Mouse (Mus musculus) heart, embryonic 11.5 days (tissue): ENCODE measurements around the gene Ldlrap1. TPM values are rescaled to one million over a fixed set of nuclear protein-coding genes. Genes with fewer than 3 reads are reported as not detected.
A peak's percentile ranks its signal among the peaks of the same experiment; 100 is the strongest.

ENCODE experiments used
- ATAC-seq: fragments of 200-750 bp; cut with Nextera tagmentation; replicated peaks from 2 replicates; pipeline ENCODE4 v1.8.0; 2017; ENCODE audit warnings: moderate library complexity; ENCODE audit not compliant: insufficient number of reproducible peaks, low FRiP score, low TSS enrichment
- H3K27ac ChIP-seq: fragments of 300-500 bp; sonication (generic); 2 replicates; pipeline ENCODE4 v1.5.1; 2014; ENCODE audit warnings: mild to moderate bottlenecking, low read depth, low read length
- H3K27me3 ChIP-seq: fragments of 300-500 bp; sonication (generic); 2 replicates; pipeline ENCODE4 v1.6.1; 2014; ENCODE audit warnings: mild to moderate bottlenecking, low read length, mixed read lengths; ENCODE audit not compliant: control insufficient read depth, insufficient read depth
- H3K36me3 ChIP-seq: fragments of 300-500 bp; sonication (generic); 2 replicates; pipeline ENCODE4 v1.6.1; 2014; ENCODE audit warnings: mild to moderate bottlenecking, low read length, moderate library complexity, mixed read lengths; ENCODE audit not compliant: control insufficient read depth, insufficient read depth
- H3K4me1 ChIP-seq: fragments of 300-500 bp; sonication (generic); 2 replicates; pipeline ENCODE4 v1.6.1; 2014; ENCODE audit warnings: low read length; ENCODE audit not compliant: control insufficient read depth, insufficient read depth
- H3K4me2 ChIP-seq: fragments of 300-500 bp; sonication (generic); 2 replicates; pipeline ENCODE4 v1.6.1; 2014; ENCODE audit warnings: mild to moderate bottlenecking, moderate library complexity
- H3K4me3 ChIP-seq: fragments of 300-500 bp; sonication (generic); 2 replicates; pipeline ENCODE4 v1.5.1; 2014; ENCODE audit warnings: low read depth, low read length
- H3K9ac ChIP-seq: fragments of 300-500 bp; sonication (generic); 2 replicates; pipeline ENCODE4 v1.6.1; 2014; ENCODE audit warnings: mild to moderate bottlenecking, low read depth, low read length, moderate library complexity
- H3K9me3 ChIP-seq: fragments of 300-500 bp; sonication (generic); replicated peaks from 2 replicates; pipeline ENCODE4 v1.6.1; 2016; ENCODE audit warnings: low read length; ENCODE audit not compliant: control insufficient read depth
- WGBS: fragments of 180-500 bp; shearing (Covaris S2); extraction: QIAGEN DNeasy Blood & Tissue Kit; methylation state at CpG from one replicate; pipeline ENCODE4 v1.1.7; 2014; ENCODE audit not compliant: insufficient replicate concordance; 5-methylcytosine and 5-hydroxymethylcytosine counted together
- polyA plus RNA-seq: library from polyadenylated mRNA; unstranded; fragments of >200 nt; fragmentation: Nextera tagmentation; extraction: Ambion mirVana; gene quantifications from 2 replicates; pipeline ENCODE4 v1.2.1, GENCODE M21; 2014

Gene Ldlrap1
- polyA plus RNA-seq, 1 experiment from 2014 or later, result 13.5 TPM

GRCm38 (mm10) chr4:134739530-134739929 is 28.3 kb downstream of the Ldlrap1 start:
- no peak overlapping the region for H3K27ac ChIP-seq
- no peak for ATAC-seq
- no peaks in the 10 kb centered on the region for H3K27me3 ChIP-seq
- no peak overlapping the region for H3K9ac ChIP-seq
- no peak overlapping the region for H3K4me3 ChIP-seq
- H3K36me3 ChIP-seq, result no peaks in the 10 kb centered on the region
- no peaks in the 10 kb centered on the region for H3K9me3 ChIP-seq
- 65% methylated on average over 3 of the region's 3 CpGs for WGBS
- no peak overlapping the region for H3K4me2 ChIP-seq
- peaks cover 17% of the 10 kb centered on the region for H3K4me1 ChIP-seq

- no peak overlapping the region for H3K27ac ChIP-seq
Measured at GRCm38 (mm10) chr4:134737365-134737910, 30.4 kb downstream of the Ldlrap1 start.

GRCm38 (mm10) chr4:134736147-134736546 is 31.7 kb downstream of the Ldlrap1 start:
- H3K4me1 ChIP-seq, result peaks cover 8% of the 10 kb centered on the region; the same call in 1 of the 2 replicates
- 63% methylated on average over 7 of the region's 7 CpGs for WGBS
- H3K9me3 ChIP-seq, result no peaks in the 10 kb centered on the region
- no peak overlapping the region for H3K27ac ChIP-seq
- no peak overlapping the region for H3K4me3 ChIP-seq
- H3K4me2 ChIP-seq, result no peak overlapping the region
- H3K36me3 ChIP-seq, result no peaks in the 10 kb centered on the region
- no peak overlapping the region for H3K9ac ChIP-seq
- ATAC-seq, result no peak
- 0 out of 2 replicates have a peak, but pooled peaks cover 3% of the 10 kb centered on the region for H3K27me3 ChIP-seq

More at GRCm38 (mm10) chr4:134737365-134737910, 30.4 kb downstream of the Ldlrap1 start:
- Histone ChIP-seq H3K4me3 (no peak overlapping the region), H3K9me3 (no peaks in the 10 kb centered on the region), H3K27me3 (no peaks in the 10 kb centered on the region), H3K4me2 (no peak overlapping the region), H3K4me1 (peaks cover 12% of the 10 kb centered on the region), H3K36me3 (no peaks in the 10 kb centered on the region), H3K9ac (no peak overlapping the region)
- 58% methylated on average over 14 of the region's 14 CpGs for WGBS
- ATAC-seq, result no peak

DNA sequence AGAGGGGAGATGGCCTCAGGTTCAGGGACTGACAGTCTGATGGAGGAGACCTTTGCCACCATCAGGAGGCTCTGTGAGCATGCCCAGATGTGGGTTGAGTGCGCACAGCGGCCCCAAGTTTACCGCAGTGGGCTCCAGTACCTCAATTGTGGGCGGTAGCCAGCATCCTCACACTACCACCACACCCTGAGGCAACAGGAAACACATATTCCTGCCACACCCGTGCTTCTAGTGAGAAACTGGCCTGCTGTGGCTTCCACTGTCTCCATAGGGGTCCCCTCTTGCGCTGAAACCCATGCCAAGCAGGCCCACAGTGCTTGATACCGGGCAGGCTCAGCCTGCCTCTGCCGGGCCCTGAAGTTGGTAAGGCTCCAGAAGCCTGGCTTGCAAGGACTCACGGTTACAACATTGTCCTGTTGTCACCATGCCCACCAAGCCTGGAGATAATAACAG is 33.2 kb downstream of the Ldlrap1 start:
- WGBS, result 44% methylated on average over 9 of the region's 9 CpGs
- Histone ChIP-seq H3K27ac (no peak overlapping the region; the same call in 1 of the 2 replicates), H3K9me3 (no peaks in the 10 kb centered on the region), H3K36me3 (no peaks in the 10 kb centered on the region), H3K4me3 (no peak overlapping the region), H3K9ac (0 out of 2 replicates have a peak overlapping the region, but pooled peaks have one; percentile 4), H3K4me2 (peak overlapping the region; percentile 50), H3K27me3 (0 out of 2 replicates have a peak, but pooled peaks cover 3% of the 10 kb centered on the region), H3K4me1 (peaks cover 14% of the 10 kb centered on the region; the same call in 1 of the 2 replicates)
- 0 out of 2 replicates have a peak, but pooled peaks have one; percentile 29 for ATAC-seq

- Histone ChIP-seq H3K9ac (0 out of 2 replicates have a peak overlapping the region, but pooled peaks have one; percentile 4), H3K4me3 (no peak overlapping the region), H3K4me2 (peak overlapping the region; percentile 50), H3K36me3 (no peaks in the 10 kb centered on the region), H3K9me3 (no peaks in the 10 kb centered on the region), H3K27ac (no peak overlapping the region; the same call in 1 of the 2 replicates), H3K27me3 (0 out of 2 replicates have a peak, but pooled peaks cover 3% of the 10 kb centered on the region), H3K4me1 (peaks cover 14% of the 10 kb centered on the region; the same call in 1 of the 2 replicates)
- ATAC-seq, result peak; percentile 55
- WGBS, result 6% methylated on average over 13 of the region's 13 CpGs
Measured at GRCm38 (mm10) chr4:134734038-134734628, 33.7 kb downstream of the Ldlrap1 start.

DNA sequence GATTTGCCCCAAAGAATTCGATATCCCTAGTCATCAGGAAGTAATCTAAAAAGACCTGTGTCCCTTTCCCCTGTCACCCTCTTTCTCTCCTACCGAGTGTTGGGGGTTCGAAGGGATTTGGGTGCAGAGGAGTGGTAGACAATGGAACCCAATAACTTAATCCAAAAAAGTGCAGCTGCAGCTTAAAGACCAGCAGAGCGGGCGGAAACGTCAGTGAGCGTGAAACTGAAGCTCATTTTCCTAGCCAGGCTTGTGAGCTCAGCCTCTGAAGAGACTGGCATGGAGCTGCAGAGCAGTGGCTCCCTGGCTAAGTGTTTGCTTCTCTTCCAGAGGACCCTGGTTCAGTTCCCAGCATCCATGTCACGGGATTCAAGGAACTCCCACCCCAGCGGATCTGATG is 34.5 kb downstream of the Ldlrap1 start:
- Histone ChIP-seq H3K36me3 (no peaks in the 10 kb centered on the region), H3K9me3 (no peaks in the 10 kb centered on the region), H3K4me1 (peaks cover 14% of the 10 kb centered on the region; the same call in 1 of the 2 replicates), H3K4me3 (no peak overlapping the region), H3K27me3 (0 out of 2 replicates have a peak, but pooled peaks cover 3% of the 10 kb centered on the region), H3K4me2 (no peak overlapping the region), H3K9ac (no peak overlapping the region), H3K27ac (no peak overlapping the region)
- ATAC-seq, result no peak
- 54% methylated on average over 9 of the region's 9 CpGs for WGBS

DNA sequence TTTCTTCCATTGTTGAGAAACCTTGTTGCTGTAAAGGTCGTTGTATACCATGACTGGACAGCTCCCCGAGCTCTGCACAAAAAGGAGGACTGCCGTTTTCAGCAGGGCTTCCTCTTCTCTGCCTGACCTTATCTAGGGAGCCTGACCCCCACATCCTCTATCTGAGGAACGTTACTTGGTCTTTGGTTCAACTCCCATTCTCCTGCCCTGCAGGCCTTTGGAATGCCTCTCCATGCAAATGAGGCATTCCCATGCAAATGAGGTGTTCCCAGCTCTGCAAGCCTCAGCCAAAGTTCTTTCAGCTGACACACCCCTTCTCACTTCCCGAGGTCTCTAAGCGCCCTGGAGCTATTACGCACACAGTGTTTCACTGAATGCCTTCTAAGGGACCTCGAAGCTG is 37.7 kb downstream of the Ldlrap1 start:
- 2% methylated on average over 8 of the region's 8 CpGs for WGBS
- Histone ChIP-seq H3K9ac (no peak overlapping the region), H3K27ac (no peak overlapping the region), H3K4me1 (peaks cover 14% of the 10 kb centered on the region), H3K9me3 (no peaks in the 10 kb centered on the region), H3K27me3 (0 out of 2 replicates have a peak, but pooled peaks cover 3% of the 10 kb centered on the region), H3K36me3 (no peaks in the 10 kb centered on the region), H3K4me2 (no peak overlapping the region; the same call in 1 of the 2 replicates), H3K4me3 (no peak overlapping the region)
- ATAC-seq, result no peak

- Histone ChIP-seq H3K4me2 (no peak overlapping the region), H3K9me3 (no peaks in the 10 kb centered on the region), H3K27me3 (no peaks in the 10 kb centered on the region), H3K4me3 (no peak overlapping the region), H3K27ac (no peak overlapping the region), H3K36me3 (no peaks in the 10 kb centered on the region), H3K9ac (no peak overlapping the region), H3K4me1 (peaks cover 6% of the 10 kb centered on the region; the same call in 1 of the 2 replicates)
- ATAC-seq, result no peak
- 65% methylated on average over 13 of the region's 13 CpGs for WGBS
Measured at GRCm38 (mm10) chr4:134725735-134726345, 42.0 kb downstream of the Ldlrap1 start.
